Mouse (Mus musculus): ENCODE results near the gene Olfml2b.

Gene Olfml2b

DNA sequence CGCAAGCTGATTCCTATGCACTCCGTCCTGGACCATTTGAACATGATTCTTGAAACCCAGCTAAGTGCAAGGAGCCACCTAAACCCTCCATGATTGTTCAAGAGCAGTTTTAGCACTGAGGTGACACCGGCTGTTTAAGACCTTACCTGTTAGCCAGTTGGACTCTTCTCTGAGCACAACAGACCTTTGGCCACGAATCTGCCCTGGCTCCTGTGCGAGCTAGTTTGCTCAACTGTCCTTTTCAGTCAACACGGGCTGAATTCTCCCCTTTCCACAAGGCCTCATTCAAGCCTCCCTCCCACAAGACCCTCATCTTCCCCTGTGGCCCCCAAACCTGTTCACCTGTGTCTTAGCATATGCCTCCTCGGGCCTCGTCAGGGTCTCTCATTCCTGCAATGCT, 52.7 kb downstream of the Olfml2b start:
- DNase-seq = no peak

DNA sequence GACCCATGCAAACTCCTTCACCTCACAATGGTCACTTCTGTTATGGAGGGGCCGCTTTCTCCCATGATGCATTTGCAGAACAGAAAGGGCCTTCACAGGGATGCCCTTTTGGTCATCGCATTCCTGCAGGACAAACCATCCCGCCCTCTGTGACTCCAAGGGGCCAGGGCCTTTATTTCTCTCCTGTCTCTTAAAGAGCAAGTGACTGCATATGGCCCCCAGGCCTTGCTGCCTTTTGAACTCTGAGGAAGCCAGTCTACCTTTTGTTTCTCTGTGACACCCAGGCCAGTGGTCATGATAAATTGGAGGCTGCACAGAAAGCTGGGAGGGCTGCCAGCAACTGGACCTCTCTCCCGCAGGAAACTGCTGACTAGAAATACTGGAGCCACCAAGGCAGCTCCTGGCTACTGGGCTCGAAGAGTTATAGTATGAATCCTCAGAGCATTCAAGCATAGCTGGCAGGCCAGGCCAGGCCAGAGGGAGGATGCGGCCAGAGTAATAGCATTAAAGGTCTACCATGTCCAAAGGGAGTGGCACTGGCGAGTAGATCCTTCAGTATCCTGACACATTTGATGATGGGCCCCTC, 53.5 kb downstream of the Olfml2b start:
- DNase-seq = no peak

DNA sequence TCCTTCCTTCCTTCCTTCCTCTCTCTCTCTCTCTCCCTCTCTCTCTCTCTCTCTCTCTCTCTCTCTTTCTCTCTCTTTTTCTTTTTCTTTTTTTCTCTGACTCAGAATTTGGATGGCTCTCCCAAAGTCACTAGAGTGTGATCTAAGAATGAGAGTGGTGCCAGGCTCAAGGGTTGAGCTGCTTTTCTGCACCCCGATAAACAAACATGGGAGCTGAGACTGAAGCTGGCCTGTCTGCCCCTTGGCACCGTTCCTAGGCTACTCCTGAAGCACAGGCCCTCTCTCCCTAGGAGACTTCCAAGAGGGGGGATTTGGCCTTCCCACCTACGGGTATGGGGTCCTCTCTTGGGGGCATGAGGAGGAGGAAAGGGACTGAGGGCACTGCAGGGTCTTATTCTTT, 54.4 kb downstream of the Olfml2b start:
- no peak for DNase-seq

DNA sequence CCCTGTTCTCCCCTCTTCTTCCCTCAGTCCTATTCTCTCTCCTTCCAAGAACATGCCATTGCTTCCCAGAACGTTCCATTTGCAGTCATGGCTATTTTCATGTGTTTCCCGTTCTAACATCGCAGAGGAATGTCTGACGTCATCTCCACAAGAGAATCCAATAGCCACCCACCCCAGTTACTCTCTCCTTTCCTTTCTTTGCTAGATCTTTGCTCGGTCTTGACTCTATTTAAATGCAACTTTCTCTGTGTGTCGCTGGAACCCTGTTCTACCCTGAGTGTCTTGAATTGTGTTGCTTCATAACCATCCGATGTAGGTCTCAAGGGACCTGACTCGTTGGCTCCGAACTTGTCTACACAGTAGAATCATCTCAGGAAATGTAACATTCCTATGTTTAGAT, 55.2 kb downstream of the Olfml2b start:
- DNase-seq = no peak

DNA sequence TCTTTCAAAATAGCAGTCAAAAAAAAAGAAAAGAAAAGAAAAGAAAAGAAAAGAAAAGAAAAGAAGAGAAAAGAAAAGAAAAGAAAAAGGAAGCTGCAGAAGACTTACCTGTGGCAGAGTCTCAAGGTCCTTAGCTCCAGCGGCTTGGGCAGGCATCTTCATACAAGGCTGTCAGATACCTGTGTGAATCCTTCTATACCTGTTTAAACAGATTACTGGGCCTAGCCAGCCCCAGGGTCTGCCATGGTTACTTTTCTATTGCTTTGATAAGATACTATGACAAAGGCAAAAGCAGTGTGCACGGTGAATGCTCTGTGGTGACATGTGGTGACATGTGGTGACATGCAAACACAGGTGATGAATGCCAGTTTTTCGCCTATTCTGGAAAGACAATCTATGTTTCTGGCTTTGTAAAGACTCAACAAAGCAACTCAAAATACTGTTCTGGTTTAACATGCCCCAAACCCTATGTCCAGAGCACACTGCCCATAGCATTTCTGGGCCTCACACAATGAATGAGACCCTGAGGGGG, 56.2 kb downstream of the Olfml2b start:
- no peak for DNase-seq

DNA sequence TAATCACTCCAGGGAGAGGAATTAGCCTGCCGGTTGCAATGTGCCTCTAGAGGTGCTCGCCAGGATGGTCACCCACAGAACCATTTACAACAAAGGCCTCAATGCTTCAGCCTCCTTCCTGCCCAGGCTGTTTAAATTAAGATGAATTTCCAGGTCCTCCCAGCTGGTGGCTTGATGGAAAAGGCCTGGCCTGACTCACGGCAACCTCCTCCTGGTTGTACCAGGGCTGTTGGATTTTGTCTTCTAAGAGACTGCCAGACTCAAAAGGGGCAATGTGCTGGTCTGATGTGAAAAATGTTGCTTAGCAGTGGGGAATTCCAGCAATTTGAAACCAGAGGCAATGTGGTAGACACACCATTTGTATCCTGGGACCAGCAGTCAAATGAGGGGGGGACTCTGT, 56.8 kb downstream of the Olfml2b start:
- DNase-seq = no peak

DNA sequence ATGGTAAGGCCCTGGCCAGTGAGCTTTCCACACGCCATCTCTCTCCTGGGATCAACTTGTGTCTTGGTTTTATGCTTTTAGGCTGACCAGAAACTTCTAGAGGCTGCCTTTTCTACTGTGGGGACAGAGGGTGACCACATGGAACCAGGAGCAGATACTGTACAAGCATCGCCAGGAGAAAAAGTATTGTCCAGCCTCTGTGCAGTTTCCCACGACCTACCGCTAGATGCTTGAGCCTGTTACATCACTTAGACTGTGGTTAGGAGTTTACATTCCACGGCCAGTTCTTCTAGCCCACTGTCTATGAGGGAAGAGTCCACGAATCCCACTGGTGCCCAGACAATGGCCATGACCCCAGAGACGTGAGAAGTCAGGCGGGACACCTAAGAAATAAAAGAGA, 57.2 kb downstream of the Olfml2b start:
- DNase-seq = no peak

DNA sequence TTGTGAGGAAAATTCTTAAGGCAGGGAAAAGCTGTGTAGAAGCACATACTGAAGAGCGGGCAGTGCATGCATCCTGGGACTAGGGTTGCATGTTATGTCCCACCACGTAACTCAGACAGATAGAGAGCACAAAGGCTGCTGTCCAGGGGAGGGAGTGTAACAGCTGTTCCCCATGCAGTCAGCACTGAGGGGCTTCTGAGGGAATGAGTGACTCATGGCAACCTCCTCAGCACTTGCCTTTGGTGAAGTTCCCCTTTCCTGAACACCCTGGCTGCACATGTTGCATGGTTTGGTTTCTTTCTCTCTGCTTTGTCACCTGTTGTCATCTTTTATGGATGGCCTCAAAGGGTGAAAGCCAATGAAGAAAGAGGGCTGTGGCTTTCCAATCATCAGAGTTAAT, 57.9 kb downstream of the Olfml2b start:
- DNase-seq = no peak

DNA sequence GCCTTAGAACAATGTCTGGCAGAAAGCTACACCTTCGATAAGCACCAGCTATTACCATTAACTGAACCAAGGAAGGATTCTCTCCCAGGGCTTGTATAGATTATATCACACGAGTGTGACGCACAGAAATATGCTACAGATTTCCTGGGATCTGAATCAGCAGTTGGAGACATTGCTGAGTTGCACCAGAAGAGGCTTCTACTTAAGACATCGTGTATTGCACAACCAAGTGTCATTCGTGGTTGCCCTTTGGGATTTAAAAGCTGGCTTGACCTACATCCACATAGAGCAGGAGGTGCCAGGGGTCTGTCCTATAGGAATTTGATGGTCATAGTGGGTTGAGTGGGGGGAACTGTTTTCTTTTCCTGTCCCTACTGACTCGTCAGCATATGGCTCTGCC, 58.6 kb downstream of the Olfml2b start:
- DNase-seq = no peak

DNA sequence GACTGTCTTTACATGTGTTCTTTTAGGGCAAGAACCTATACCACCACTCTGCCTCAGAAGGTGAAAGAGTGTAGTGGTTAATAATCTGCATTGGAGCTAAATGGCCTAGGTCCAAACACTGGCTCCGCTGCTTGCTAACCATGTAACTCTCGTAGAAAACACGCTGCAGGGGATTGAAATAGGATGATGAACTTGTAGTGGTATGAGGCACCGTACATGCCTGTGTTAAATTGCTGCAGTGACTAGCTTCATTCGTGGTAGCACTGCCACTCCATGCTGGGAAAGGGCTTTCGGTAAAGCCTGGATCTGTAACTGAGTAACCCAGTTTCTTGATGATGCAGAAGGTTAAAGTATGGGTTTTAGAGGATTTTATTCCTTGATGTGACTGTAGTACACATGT, 59.8 kb downstream of the Olfml2b start:
- DNase-seq = no peak

DNA sequence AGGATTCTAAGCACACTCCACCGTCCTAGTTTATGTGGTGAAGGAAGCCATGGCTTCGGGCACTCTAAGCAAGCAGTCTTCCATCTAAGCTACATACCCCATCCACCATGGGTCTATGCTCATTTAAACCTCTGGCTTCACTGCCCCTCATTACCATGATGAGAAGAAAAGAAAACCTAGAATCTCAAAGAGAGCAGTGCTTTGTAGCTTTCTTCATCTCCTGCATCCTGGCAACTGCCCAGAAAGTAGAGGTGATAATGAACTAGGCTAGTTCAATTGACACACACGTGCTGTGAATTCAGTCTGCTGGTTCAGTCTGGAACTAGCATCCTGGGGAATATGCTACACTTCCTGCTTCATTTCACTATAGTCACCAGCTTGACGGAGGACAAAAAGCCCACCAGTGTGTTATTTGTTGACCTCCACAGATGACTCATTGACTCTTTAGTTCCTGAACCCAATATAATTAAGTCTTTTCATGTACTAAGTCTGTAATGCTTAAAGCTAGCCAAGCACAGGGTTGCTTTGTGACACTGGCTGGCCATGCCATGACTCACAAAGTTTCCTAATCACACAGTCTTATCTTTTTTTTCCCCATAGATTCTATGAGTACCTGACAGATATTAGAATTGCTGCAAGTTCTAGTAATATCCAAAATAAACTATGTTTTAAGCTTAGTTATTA, 60.7 kb downstream of the Olfml2b start:
- DNase-seq = no peak

DNA sequence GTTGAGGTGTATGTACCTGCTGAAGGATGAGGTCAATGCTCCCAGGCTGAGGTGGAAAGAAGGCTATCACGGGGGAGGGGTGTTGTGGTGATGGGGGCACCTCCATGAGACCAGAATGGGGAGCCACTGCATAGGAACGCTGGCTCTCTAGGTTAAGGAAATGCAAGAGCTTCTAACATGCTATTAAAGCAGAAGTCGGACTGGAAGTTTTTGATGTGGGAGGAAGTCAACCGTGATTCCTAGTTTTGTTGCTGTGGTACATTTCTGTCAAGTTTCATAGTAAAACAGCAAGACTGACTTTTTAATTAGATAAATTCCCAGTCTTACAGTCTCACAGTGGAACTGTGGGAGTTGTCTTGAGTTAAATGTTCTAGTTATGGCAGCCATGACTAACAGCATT, 61.7 kb downstream of the Olfml2b start:
- no peak for DNase-seq

DNA sequence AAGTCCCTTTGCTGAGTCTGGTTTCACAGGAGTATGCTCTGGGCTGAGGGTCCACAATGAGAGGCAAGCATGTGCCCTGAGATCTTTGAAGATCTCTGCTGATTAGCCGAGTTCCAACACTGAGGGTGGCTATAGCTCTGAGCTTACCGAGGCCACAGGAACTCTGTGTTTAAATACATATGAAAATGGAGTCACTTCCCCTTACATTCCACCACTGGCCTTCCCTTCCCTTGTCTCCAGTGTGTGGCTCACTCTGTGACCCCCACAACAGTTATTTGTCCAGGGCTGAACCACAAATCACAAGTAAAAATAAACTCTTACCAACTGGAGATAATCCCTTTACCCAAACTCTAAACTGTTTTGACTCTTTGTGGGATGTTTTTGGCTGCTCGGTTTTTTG, 64.7 kb downstream of the Olfml2b start:
- no peak for DNase-seq

DNA sequence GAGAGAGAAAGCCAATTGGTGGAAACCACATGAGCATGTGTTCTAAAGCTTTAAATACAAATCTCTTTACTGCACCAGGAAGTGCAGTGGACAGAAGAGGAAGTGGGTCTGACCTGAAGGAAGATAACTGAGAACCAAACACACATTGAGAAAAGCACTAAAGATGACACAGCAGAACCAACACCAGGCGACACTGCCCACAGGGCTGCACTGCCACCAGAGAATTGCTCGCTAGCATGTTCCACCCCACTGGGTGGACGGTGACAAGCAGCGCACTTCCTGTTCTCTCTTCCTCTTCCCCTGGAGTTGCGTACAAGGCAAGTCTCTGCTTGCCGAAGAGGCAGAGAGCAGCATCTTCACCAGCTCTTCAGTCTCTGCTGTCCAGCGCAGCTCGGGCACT, 65.1 kb downstream of the Olfml2b start:
- peak; percentile 63 to 75 for DNase-seq

DNA sequence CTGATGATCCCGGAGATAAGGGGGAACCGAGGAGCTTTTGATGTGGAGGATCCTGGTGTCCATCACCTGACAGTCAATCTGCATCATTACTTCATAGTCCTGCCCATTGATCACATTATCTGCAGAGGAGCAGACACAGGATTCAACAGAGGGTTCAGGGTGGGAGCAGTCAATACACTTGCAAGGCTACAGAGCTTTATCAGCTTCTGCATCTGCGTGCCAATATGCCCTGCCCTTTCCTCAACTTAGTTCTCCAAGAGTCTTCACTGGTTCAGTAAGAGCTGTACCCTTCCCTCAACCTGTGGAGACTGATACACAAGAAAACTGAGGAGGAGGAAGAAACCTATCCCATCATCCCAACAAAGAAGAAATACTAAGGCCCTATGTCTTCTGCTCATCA, 65.6 kb downstream of the Olfml2b start:
- DNase-seq = no peak

DNA sequence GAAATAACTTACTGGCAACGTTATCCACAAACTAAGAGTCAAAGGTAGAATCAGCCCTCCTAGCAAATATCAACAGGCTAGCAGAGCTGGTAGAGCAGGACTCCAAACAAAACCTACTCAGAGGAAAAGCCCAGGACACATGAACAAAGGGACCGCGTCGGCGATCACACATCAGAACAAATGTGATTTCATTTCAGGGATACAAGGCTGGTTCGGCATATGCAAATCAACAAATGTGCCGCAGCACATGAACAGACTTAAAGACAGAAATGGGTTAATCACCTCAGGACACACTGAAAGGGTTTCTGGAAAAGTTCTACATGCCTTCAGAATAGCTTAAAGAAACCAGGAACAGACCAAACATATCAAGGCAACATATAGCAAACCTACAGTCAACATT, 67.4 kb downstream of the Olfml2b start:
- no peak for DNase-seq

DNA sequence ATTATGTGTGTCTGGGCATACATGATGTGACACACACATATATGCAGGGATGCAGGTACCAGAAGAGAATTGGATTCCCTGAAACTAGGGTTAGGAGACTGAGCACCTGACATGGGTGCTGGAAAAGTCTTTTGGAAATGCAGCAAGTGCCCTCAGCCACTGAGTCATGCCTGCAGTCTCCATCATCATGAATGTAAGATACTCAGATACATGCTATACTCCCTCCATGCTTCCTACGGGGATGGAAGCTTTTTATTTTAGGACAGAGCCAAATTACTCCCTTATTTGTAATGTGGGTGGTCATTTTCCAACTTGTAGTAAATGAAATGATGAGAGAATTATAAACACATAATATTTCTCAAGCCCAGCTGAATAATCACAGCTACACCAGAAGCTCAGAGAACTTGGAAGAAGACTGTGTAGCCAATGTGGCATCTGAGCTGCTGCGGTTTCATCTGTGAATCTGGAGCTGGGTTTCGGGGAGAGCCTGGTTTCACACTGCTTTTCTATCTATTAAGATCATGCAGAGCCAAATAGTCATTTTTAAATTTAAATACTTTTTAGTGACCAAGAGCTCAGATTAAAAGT, 73.0 kb downstream of the Olfml2b start:
- no peak for DNase-seq

DNA sequence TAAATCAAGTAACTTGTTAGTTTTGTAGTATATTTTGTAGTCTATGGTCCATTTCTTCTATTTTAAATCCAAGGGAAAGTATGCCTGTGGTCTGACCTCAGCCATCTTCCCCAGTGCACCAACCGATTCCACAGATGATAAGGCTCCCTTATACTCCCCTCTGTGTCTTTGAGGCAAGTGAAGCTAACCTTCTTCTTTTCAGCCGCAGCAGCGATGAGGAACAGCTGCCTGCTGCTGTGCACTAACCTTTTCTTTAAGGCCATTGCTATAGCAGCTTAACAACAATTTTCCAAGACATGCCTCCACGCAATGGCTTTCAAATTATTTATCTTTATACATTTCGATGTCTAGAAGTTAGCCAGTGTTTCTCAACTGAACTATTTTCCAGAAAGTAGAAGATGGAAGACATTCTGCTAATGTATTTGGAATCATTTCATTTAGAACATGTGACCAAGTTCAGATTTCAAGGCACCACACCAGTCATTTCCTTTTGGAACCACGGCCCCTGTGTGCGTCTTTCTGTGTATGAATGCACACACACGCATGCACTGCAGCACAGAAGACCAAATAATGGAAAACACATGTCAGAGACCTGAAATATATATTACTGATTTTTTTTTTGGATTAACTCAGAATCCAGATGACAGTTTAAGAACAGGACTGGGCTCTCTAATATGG, 73.9 kb downstream of the Olfml2b start:
- DNase-seq = no peak

DNA sequence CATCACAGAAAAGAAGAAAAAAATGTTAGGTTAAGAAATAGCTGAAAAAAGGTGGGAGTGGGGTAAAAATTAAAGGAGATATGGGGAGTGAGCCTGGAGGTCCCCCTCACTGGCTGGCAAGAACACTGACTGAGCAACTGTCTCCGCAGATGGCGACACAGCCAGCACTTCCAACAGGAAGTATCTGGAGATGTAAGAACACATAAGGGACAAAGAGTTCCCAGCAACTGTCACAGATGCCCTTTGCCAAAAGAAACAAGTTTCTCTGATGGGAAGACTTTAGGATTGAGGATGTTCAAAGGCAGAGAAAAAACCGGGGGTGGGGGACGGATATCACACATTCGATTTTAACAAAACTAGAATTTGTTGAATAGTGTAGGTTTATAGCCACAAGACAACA, 77.2 kb downstream of the Olfml2b start:
- DNase-seq = no peak

DNA sequence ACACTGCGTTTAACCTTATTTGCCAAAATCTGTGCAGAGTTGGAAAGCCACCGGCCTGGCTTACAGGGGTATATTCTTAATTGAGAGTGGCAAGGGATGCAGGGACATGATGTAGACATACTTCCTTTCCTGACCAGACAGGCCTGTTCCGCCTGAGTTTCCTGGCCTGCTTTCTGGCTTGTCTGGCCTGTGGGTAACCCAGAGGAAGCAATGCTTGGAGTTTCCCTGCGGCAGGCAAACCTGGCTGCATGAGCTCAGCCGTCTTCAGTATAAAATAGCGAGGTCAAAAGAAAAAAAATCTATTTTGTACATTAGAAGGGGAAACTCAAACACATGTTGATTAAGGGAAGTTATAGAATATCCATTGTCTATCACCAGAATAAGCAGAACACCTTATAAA, 84.2 kb downstream of the Olfml2b start:
- DNase-seq = no peak

DNA sequence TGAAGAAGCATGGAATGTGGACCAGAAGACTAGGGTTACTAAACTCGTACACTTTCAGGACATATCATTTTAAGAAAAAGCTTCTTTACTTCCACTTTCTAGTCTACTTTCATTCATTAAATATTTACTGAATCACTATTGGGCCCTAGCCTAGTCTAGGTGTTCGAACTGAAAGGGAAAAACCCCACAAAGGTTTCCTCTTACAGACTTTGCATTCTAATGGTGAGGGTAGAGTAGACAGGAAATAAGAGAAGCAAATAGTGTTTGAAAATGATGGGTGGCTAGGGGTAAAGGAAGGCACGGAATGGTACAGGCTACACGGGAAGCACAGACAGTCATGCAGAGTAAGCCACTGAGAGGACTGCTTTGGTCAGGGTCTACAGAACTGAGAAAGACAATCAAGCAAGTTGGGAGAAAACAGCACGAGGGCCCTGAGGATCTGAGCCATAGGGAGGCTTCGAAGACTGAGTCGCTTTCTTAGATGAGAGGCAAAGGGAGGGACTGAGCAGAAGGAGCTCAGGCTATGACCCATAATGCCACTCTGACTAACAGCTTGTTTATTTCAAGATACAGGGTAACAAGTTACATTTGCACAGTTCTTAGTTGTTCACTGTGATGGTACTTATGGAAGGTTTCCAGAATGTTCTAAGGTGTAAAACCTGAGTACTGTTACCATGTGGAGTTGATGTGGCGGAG, 85.1 kb downstream of the Olfml2b start:
- DNase-seq = no peak

DNA sequence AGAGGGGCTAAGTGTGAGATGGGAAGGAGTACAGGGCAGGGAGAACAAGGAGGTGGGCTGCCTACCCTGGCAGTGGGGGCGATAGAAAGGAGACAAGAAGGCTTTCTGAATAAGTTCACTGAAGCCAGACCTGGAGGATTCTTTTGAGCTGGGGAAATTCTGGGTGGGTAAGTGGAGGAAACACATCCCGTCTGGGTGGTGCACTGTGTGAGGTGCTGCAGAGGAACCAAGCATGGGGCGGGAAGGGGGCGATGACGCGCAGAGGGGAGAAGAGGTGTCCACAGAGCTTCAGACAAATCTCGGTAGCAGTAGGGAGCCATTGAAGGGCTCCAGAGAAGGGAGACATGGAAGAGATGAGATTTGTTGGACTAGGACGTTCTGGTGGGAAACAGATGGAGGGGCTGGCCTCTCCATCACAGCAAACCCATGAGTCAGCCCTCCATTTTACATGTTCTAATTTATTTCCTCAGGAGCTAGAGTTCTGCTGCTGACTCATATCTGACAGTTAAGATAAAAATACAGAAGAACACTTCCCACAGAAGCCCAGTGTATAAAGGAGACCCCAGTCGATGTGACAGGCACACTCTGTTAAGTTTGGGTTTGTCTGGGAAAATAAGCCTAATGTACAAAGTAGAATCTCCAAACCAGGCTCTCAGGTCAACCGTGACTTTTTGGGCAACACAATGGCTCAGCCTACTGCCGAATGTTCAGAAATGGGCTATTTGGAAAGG, 87.7 kb downstream of the Olfml2b start:
- DNase-seq = no peak

Data from lung, postnatal 4 days (tissue).